Mouse (Mus musculus) midbrain, embryonic 11.5 days (tissue): ENCODE measurements around the gene Espl1. TPM values are rescaled to one million over a fixed set of nuclear protein-coding genes. Genes with fewer than 3 reads are reported as not detected.

Experiments
- ATAC-seq: fragments of 200-750 bp; cut with Nextera tagmentation; 2 replicates; pipeline ENCODE4 v1.8.0; 2017; ENCODE audit warnings: moderate TSS enrichment, moderate library complexity; ENCODE audit not compliant: low FRiP score
- DNase-seq: peaks from one replicate; pipeline ENCODE4 v3.0.0; 2015; ENCODE audit warnings: low spot score; ENCODE audit errors: missing footprints
- H3K27ac ChIP-seq: fragments of 300-500 bp; sonication (generic); 2 replicates; pipeline ENCODE4 v1.5.1; 2014; ENCODE audit warnings: low read depth, low read length
- H3K27me3 ChIP-seq: fragments of 300-500 bp; sonication (generic); 2 replicates; pipeline ENCODE4 v1.6.1; 2014; ENCODE audit warnings: mild to moderate bottlenecking, low read length, moderate library complexity, mixed read lengths; ENCODE audit not compliant: control insufficient read depth, insufficient read depth
- H3K36me3 ChIP-seq: fragments of 300-500 bp; sonication (generic); 2 replicates; pipeline ENCODE4 v1.6.1; 2014; ENCODE audit warnings: mild to moderate bottlenecking, low read length, moderate library complexity, mixed read lengths; ENCODE audit not compliant: control insufficient read depth, insufficient read depth
- H3K4me1 ChIP-seq: fragments of 300-500 bp; sonication (generic); 2 replicates; pipeline ENCODE4 v1.6.1; 2014; ENCODE audit warnings: low read length; ENCODE audit not compliant: control insufficient read depth, insufficient read depth
- H3K4me2 ChIP-seq: fragments of 300-500 bp; sonication (generic); 2 replicates; pipeline ENCODE4 v1.6.1; 2014; ENCODE audit warnings: mild to moderate bottlenecking, moderate library complexity
- H3K4me3 ChIP-seq: fragments of 300-500 bp; sonication (generic); 2 replicates; pipeline ENCODE4 v1.5.1; 2014; ENCODE audit warnings: low read depth, low read length
- H3K9ac ChIP-seq: fragments of 300-500 bp; sonication (generic); 2 replicates; pipeline ENCODE4 v1.6.1; 2014; ENCODE audit warnings: low read length
- H3K9me3 ChIP-seq: fragments of 300-500 bp; sonication (generic); 2 replicates; pipeline ENCODE4 v1.6.1; 2016; ENCODE audit warnings: low read length; ENCODE audit not compliant: control insufficient read depth
- WGBS: fragments of 180-500 bp; shearing (Covaris S2); extraction: QIAGEN DNeasy Blood & Tissue Kit; methylation state at CpG from one replicate; pipeline ENCODE4 v1.1.7; 2014; 5-methylcytosine and 5-hydroxymethylcytosine counted together
- polyA plus RNA-seq: library from polyadenylated mRNA; unstranded; fragments of >200 nt; fragmentation: Nextera tagmentation; extraction: Ambion mirVana; gene quantifications from 2 replicates; pipeline ENCODE4 v1.2.1, GENCODE M21; 2014

The Espl1 gene
- polyA plus RNA-seq, 1 experiment from 2014 or later, result 33.3 TPM

DNA sequence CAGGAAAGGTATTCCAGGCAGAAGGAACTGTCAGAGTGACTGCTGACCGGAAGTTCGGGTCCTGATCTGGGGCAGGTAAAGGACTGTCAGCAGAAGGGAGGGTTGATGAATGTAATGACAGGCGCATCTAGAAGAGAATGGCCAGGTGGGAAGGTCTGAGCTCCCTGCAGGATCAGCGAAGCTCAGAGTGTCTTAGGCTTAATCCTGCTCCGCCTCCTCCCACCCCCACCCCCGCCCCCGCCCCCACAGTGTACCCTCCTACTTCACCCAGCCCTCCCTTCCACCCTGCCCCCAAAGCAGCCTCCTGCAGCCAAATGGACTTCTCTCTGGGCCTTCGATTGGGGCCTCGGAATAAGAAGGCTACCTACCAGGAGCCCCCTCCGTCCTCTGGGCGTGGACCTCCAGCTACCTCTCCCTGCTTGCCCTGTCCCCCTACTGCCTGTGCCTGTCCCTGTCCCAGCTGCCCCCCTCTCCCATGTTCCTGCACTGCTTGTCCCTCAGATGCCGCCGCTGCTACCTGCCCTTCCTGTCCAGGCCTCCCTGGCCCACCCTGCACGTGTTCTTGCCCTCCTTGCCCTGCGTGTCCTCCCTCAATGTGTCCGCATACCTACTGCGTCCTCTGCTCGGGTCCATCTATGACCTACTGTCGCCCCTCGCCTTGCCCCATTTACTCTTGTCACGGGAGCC is 25.6 kb upstream of the Espl1 start, which contains the start of gene Gm9918:
Gm9918 (plus strand) TSS at position 290 of the 687 bp plus-strand sequence.
- no peak within 1 kb of the TSS for H3K4me3 ChIP-seq
- H3K9me3 ChIP-seq, result no peaks in the 10 kb centered on the region
- peaks cover 3% of the 10 kb centered on the region; the same call in 1 of the 2 replicates for H3K27me3 ChIP-seq
- no peak for DNase-seq
- H3K36me3 ChIP-seq, result no peaks in the 10 kb centered on the region
- no peak within 1 kb of the TSS for H3K27ac ChIP-seq
- 6% methylated on average over 19 of the region's 21 CpGs for WGBS
- 0 out of 2 replicates have a peak within 1 kb of the TSS, but pooled peaks have one; percentile 3 for H3K9ac ChIP-seq
- H3K4me1 ChIP-seq, result no peaks in the 10 kb centered on the region; the same call in 1 of the 2 replicates
- 0 out of 2 replicates have a peak, but pooled peaks have one; percentile 44 for ATAC-seq
- H3K4me2 ChIP-seq, result peak within 1 kb of the TSS; percentile 37; the same call in 1 of the 2 replicates

DNA sequence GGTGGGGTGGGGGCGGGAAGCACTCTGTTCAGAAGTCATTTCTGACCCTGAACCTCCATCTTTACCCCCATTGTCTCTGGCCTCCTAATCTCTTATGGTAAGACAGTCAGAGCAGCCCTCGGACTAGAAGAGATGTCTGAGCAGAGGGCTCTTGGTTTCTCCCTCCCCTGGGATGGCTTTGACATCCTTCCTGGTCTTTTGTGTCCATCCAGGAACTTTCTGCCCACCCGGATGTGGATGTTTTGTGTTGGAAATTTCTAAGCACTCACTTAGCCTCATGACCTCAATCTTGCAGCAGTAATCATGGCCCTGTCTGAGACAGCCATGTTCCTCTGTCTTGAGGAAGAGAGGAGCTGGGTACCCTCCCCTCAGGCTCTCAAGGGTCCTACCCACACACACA is 24.6 kb upstream of the Espl1 start:
- H3K4me2 ChIP-seq, result no peak overlapping the region
- ATAC-seq (no peak), DNase-seq (no peak)

DNA sequence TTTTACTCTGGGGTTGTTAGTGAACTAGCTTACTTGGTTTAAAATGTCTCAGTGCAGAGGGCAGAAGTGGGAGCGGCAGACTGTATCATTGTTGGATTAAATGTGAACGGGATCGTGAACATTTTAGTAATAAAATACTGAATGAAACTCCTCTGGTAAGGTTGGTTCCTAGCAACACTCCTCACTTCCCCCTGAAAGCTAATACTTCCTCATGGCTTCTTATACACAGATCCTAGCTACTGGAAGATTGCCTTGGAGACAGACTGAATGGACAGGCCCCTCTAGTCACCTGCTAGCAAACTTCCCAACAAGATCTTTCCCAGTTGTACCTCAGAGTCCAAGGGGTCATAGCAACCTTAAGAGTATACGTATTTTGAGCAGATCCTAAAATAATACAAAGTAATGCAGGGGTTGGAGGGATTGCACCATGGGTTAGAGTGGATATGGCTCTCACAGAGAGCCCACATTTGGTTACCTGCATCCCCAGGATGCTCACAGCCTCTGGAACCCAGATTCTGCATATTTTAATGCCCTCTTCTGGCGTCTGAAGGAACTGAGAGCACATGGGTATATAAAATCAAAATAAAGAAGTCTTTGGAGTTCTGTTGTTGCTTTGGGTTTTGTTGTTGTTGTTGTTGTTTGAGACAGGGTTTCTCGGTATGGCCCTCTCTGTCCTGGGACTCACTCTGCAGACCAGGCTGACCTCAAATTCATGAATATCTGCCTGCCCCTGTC is 21.9 kb upstream of the Espl1 start:
- no peaks in the 10 kb centered on the region for H3K36me3 ChIP-seq
- H3K9me3 ChIP-seq, result no peaks in the 10 kb centered on the region
- H3K4me1 ChIP-seq, result peaks cover 3% of the 10 kb centered on the region
- H3K4me3 ChIP-seq, result no peak overlapping the region
- H3K4me2 ChIP-seq, result no peak overlapping the region
- ATAC-seq (no peak), DNase-seq (no peak)
- WGBS, result 74% methylated on average over 6 of the region's 6 CpGs
- H3K27ac ChIP-seq, result no peak overlapping the region
- H3K9ac ChIP-seq, result no peak overlapping the region
- H3K27me3 ChIP-seq, result peaks cover 3% of the 10 kb centered on the region; the same call in 1 of the 2 replicates

More for the DNA sequence above, 24.6 kb upstream of the Espl1 start:
- Histone ChIP-seq H3K36me3 (no peaks in the 10 kb centered on the region), H3K4me1 (no peaks in the 10 kb centered on the region; the same call in 1 of the 2 replicates), H3K9me3 (no peaks in the 10 kb centered on the region), H3K9ac (no peak overlapping the region), H3K27me3 (peaks cover 3% of the 10 kb centered on the region; the same call in 1 of the 2 replicates), H3K27ac (no peak overlapping the region), H3K4me3 (no peak overlapping the region)
- WGBS, result 14% methylated on average over 3 of the region's 3 CpGs

- Histone ChIP-seq H3K9me3 (no peaks in the 10 kb centered on the region), H3K36me3 (peaks cover 10% of the 10 kb centered on the region), H3K9ac (peak overlapping the region; percentile 80), H3K27me3 (no peaks in the 10 kb centered on the region), H3K4me3 (peak overlapping the region; percentile 91), H3K4me1 (peaks cover 11% of the 10 kb centered on the region), H3K27ac (peak overlapping the region; percentile 75), H3K4me2 (peak overlapping the region; percentile 92)
- DNase-seq (no peak), ATAC-seq (no peak; the same call in 1 of the 2 replicates)
- 28% methylated on average over 7 of the region's 7 CpGs for WGBS
Observed at GRCm38 (mm10) chr15:102278726-102279091, 17.4 kb upstream of the Espl1 start.

DNA sequence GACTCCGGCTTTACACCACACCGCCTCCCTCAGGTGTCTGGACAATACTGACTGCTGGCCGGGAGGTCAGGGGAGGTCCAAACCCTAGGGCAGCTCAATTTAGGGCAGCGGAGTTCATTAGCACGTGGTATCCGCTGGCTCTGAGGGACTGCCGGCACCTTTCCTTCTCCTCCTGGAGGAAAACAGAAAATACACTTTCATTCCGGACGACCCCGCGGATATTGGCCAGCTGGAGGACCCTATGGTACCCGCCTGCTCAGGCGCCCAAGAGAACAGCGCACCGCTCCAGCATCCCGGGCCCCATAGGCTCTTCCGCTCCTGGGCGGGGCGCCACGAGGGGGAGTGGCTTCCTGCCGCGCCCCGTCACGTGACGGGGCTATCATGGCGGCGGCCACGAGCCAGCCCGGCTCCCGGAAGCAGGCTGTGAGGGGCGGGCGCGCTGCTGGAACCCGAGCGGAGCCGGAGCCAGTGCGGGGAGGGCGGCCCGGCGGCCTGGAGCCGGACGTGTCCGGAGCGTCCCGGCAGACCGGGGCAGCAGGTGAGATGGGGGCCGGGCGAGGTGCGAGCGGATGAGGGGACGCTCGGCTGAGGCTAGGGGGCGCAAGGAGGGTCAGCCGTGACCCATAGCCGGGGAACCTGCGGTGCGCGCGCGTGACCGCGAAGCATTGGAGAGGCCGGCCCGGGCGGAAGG is 16.8 kb upstream of the Espl1 start, which contains the start of gene Mfsd5:
Mfsd5 (plus strand) TSS at position 363 of the 691 bp plus-strand sequence.
- ATAC-seq (peak; percentile 98), DNase-seq (peak; percentile 99)
- no peaks in the 10 kb centered on the region for H3K9me3 ChIP-seq
- H3K9ac ChIP-seq, result peak within 1 kb of the TSS; percentile 80
- H3K27me3 ChIP-seq, result no peaks in the 10 kb centered on the region
- peak within 1 kb of the TSS; percentile 92 for H3K4me2 ChIP-seq
- peak within 1 kb of the TSS; percentile 75 for H3K27ac ChIP-seq
- H3K36me3 ChIP-seq, result peaks cover 10% of the 10 kb centered on the region
- under 1% methylated on average over 61 of the region's 65 CpGs for WGBS
- peaks cover 11% of the 10 kb centered on the region for H3K4me1 ChIP-seq
- peak within 1 kb of the TSS; percentile 91 for H3K4me3 ChIP-seq

GRCm38 (mm10) chr15:102279783-102280520 is 16.1 kb upstream of the Espl1 start:
- no peak for DNase-seq
- H3K27me3 ChIP-seq, result no peaks in the 10 kb centered on the region
- ATAC-seq, result peak; percentile 38
- peak overlapping the region; percentile 80 for H3K9ac ChIP-seq
- peak overlapping the region; percentile 91 for H3K4me3 ChIP-seq
- 32% methylated on average over 13 of the region's 13 CpGs for WGBS
- peaks cover 11% of the 10 kb centered on the region for H3K4me1 ChIP-seq
- H3K36me3 ChIP-seq, result peaks cover 10% of the 10 kb centered on the region
- no peaks in the 10 kb centered on the region for H3K9me3 ChIP-seq
- H3K4me2 ChIP-seq, result peak overlapping the region; percentile 92
- peak overlapping the region; percentile 75; the same call in 1 of the 2 replicates for H3K27ac ChIP-seq

GRCm38 (mm10) chr15:102280623-102281022 is 15.4 kb upstream of the Espl1 start:
- Histone ChIP-seq H3K27ac (no peak overlapping the region), H3K4me1 (peaks cover 11% of the 10 kb centered on the region), H3K4me3 (no peak overlapping the region; the same call in 1 of the 2 replicates), H3K9ac (no peak overlapping the region), H3K36me3 (peaks cover 10% of the 10 kb centered on the region), H3K4me2 (no peak overlapping the region; the same call in 1 of the 2 replicates), H3K27me3 (no peaks in the 10 kb centered on the region), H3K9me3 (no peaks in the 10 kb centered on the region)
- no peak for DNase-seq
- ATAC-seq, result no peak
- 95% methylated on average over 19 of the region's 19 CpGs for WGBS
